Mouse (Mus musculus): ENCODE measurements at regions not wholly inside any gene's neighbourhood (a gene's known extent, or its start where the extent isn't known, plus 50 kb on each side); places are given as distances from the start of the nearest gene placed in this dataset.

- TF ChIP-seq CTCF (IDR thresholded peaks at IDR 0.05; ENCODE audit: control insufficient read depth, insufficient read depth, insufficient replicate concordance, low read depth, low read length) (no peak), POLR2A (IDR thresholded peaks at IDR 0.05; ENCODE audit: control insufficient read depth, low read depth, low read length) (no peak)
- peaks cover 3% of the 10 kb centered on the region; the same call in 1 of the 2 replicates for H3K4me1 ChIP-seq (ENCODE audit: control insufficient read depth, insufficient read depth, low read length)
- no peaks in the 10 kb centered on the region for H3K27me3 ChIP-seq (ENCODE audit: control insufficient read depth, insufficient read depth, low read length)
- H3K27ac ChIP-seq (ENCODE audit: control insufficient read depth, insufficient read depth, low read depth, low read length): no peak overlapping the region
- no peaks in the 10 kb centered on the region for H3K36me3 ChIP-seq (ENCODE audit: control insufficient read depth, insufficient read depth, low read length)
- H3K4me3 ChIP-seq (ENCODE audit: control insufficient read depth, low read depth, low read length): no peak overlapping the region
Observed at GRCm38 (mm10) chr10:117517800-117518770, 111.2 kb upstream of the Cpm start.

DNA sequence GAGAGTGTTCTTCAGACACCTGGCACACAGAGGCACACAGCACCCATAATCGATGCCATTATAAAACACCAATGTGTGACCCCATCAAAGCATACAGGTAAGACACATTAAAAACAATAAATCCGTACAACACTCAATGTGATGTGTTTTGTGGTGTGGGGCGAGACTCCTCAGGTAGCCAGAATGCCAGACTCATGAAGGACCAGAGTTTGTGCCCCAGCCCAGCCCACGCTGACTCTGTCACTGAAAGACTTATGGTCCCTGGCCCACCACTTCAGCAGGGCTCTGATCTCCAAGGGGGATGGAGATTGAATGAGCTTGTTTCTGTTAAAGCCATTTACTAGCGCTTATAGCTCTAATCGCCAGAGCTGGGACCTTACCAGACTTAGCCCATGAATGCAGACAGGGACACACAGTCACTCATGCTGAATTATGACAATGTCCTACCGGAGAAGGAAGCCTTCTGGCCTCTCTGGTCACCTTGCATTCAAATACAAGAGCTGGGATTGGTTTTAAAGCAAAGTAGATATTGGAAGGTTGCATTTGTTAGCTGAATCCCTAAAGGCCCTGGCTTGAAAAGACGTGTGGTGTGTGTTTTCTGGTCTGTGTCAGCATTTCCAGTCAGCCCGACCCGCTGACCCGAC lies 112.1 kb upstream of the Cpm start:
- no peak overlapping the region for H3K27ac ChIP-seq (ENCODE audit: control insufficient read depth, insufficient read depth, low read depth, low read length)
- H3K4me1 ChIP-seq (ENCODE audit: control insufficient read depth, insufficient read depth, low read length): peaks cover 3% of the 10 kb centered on the region; the same call in 1 of the 2 replicates
- H3K27me3 ChIP-seq (ENCODE audit: control insufficient read depth, insufficient read depth, low read length): no peaks in the 10 kb centered on the region
- no peak overlapping the region for H3K4me3 ChIP-seq (ENCODE audit: control insufficient read depth, low read depth, low read length)
- H3K36me3 ChIP-seq (ENCODE audit: control insufficient read depth, insufficient read depth, low read length): no peaks in the 10 kb centered on the region
- no peak for TF ChIP-seq POLR2A (IDR thresholded peaks at IDR 0.05; ENCODE audit: control insufficient read depth, low read depth, low read length)
- no peak for TF ChIP-seq CTCF (IDR thresholded peaks at IDR 0.05; ENCODE audit: control insufficient read depth, insufficient read depth, insufficient replicate concordance, low read depth, low read length)

DNA sequence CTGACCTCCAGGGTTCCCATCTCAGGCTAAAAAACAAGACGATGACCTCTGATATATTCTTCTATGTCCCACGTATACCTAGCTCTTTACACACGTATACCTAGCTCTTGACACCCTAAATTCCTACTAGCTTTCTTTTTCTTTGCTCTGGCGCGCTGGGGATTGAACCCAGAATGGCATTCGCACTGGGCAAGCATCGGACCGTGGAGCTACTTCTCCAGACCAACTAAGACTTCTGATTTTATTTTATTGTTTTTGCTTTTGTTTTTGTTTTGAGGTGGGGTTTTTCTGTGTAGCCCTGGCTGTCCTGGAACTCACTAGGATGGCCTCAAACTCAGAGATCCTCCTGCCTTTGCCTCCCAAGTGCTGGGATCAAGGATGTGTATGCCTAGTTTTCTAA lies 112.8 kb upstream of the Cpm start:
- H3K27ac ChIP-seq (ENCODE audit: control insufficient read depth, insufficient read depth, low read depth, low read length): no peak overlapping the region
- H3K4me3 ChIP-seq (ENCODE audit: control insufficient read depth, low read depth, low read length): no peak overlapping the region
- TF ChIP-seq CTCF (IDR thresholded peaks at IDR 0.05; ENCODE audit: control insufficient read depth, insufficient read depth, insufficient replicate concordance, low read depth, low read length): no peak
- no peak for TF ChIP-seq POLR2A (IDR thresholded peaks at IDR 0.05; ENCODE audit: control insufficient read depth, low read depth, low read length)
- H3K36me3 ChIP-seq (ENCODE audit: control insufficient read depth, insufficient read depth, low read length): no peaks in the 10 kb centered on the region
- no peaks in the 10 kb centered on the region for H3K27me3 ChIP-seq (ENCODE audit: control insufficient read depth, insufficient read depth, low read length)
- peaks cover 3% of the 10 kb centered on the region; the same call in 1 of the 2 replicates for H3K4me1 ChIP-seq (ENCODE audit: control insufficient read depth, insufficient read depth, low read length)

- Histone ChIP-seq H3K4me1 (ENCODE audit: control insufficient read depth, insufficient read depth, low read length) (peaks cover 3% of the 10 kb centered on the region; the same call in 1 of the 2 replicates), H3K36me3 (ENCODE audit: control insufficient read depth, insufficient read depth, low read length) (no peaks in the 10 kb centered on the region), H3K27ac (ENCODE audit: control insufficient read depth, insufficient read depth, low read depth, low read length) (no peak overlapping the region), H3K27me3 (ENCODE audit: control insufficient read depth, insufficient read depth, low read length) (no peaks in the 10 kb centered on the region), H3K4me3 (ENCODE audit: control insufficient read depth, low read depth, low read length) (no peak overlapping the region)
- TF ChIP-seq CTCF (IDR thresholded peaks at IDR 0.05; ENCODE audit: control insufficient read depth, insufficient read depth, insufficient replicate concordance, low read depth, low read length) (no peak), POLR2A (IDR thresholded peaks at IDR 0.05; ENCODE audit: control insufficient read depth, low read depth, low read length) (no peak)
Observed at GRCm38 (mm10) chr10:117515777-117516501, 113.4 kb upstream of the Cpm start.

DNA sequence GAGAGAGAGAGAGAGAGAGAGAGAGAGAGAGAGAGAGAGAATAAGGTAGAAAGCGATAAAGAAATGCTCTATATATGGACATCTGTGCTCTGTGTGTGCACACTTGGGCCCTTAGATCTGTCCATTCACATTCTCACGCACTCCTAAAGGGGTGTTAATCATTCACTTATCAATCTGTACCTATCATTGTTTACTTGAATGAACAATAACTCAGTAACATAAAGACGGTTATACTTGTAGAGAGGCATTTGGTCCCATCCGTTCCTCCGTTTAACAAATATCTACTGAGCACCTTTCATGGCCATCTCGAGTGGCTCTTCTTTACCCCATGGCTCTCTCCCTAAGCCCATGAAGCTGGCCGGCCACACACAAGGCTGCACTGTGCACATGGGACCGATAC lies 114.3 kb upstream of the Cpm start:
- H3K27me3 ChIP-seq (ENCODE audit: control insufficient read depth, insufficient read depth, low read length): no peaks in the 10 kb centered on the region
- H3K4me1 ChIP-seq (ENCODE audit: control insufficient read depth, insufficient read depth, low read length): peaks cover 3% of the 10 kb centered on the region; the same call in 1 of the 2 replicates
- no peak overlapping the region for H3K27ac ChIP-seq (ENCODE audit: control insufficient read depth, insufficient read depth, low read depth, low read length)

DNA sequence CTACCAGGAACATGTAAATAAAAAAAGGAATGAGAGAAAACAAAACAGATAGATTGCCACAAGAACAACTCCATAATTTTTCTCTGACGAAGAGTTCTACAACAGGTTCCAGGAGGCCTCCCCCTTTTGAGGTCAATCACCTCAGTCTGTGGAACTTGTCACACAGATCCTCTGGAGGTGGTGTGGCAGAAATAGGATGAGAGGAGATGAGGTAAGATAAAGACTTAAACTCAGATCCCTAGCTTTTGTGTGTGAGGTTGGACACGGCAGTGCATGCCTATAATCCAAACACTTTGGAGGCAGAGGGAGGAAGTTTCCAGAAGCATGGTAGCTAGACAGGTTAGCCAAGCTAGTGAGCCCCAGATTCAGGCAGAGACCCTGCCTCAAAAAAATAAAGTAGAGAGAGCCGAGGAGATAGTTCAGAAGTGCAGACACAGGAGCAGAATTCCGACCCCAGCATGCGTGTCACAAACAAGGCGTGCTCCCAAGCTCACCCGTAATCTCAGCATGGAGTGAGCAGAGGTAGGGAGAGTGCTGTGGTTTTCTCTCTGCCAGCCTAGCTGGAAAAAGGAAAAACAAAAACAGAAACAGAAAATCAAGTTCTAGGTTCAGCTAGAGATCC lies 115.3 kb upstream of the Cpm start:
- H3K4me3 ChIP-seq (ENCODE audit: control insufficient read depth, low read depth, low read length): no peak overlapping the region
- no peak overlapping the region for H3K27ac ChIP-seq (ENCODE audit: control insufficient read depth, insufficient read depth, low read depth, low read length)
- H3K4me1 ChIP-seq (ENCODE audit: control insufficient read depth, insufficient read depth, low read length): peaks cover 3% of the 10 kb centered on the region; the same call in 1 of the 2 replicates
- TF ChIP-seq POLR2A (IDR thresholded peaks at IDR 0.05; ENCODE audit: control insufficient read depth, low read depth, low read length) (no peak), CTCF (IDR thresholded peaks at IDR 0.05; ENCODE audit: control insufficient read depth, insufficient read depth, insufficient replicate concordance, low read depth, low read length) (no peak)
- no peaks in the 10 kb centered on the region for H3K36me3 ChIP-seq (ENCODE audit: control insufficient read depth, insufficient read depth, low read length)
- no peaks in the 10 kb centered on the region for H3K27me3 ChIP-seq (ENCODE audit: control insufficient read depth, insufficient read depth, low read length)

More for the DNA sequence above, 114.3 kb upstream of the Cpm start:
- H3K36me3 ChIP-seq (ENCODE audit: control insufficient read depth, insufficient read depth, low read length): no peaks in the 10 kb centered on the region
- TF ChIP-seq CTCF (IDR thresholded peaks at IDR 0.05; ENCODE audit: control insufficient read depth, insufficient read depth, insufficient replicate concordance, low read depth, low read length): no peak
- no peak for TF ChIP-seq POLR2A (IDR thresholded peaks at IDR 0.05; ENCODE audit: control insufficient read depth, low read depth, low read length)
- no peak overlapping the region for H3K4me3 ChIP-seq (ENCODE audit: control insufficient read depth, low read depth, low read length)

Data from testis, adult 2 months (tissue).